Mouse (Mus musculus): ENCODE measurements around the gene Chd5. TPM values are rescaled to one million over a fixed set of nuclear protein-coding genes. Genes with fewer than 3 reads are reported as not detected.

The Chd5 gene
- polyA plus RNA-seq, 1 experiment from 2014 or later = 53.7 TPM

DNA sequence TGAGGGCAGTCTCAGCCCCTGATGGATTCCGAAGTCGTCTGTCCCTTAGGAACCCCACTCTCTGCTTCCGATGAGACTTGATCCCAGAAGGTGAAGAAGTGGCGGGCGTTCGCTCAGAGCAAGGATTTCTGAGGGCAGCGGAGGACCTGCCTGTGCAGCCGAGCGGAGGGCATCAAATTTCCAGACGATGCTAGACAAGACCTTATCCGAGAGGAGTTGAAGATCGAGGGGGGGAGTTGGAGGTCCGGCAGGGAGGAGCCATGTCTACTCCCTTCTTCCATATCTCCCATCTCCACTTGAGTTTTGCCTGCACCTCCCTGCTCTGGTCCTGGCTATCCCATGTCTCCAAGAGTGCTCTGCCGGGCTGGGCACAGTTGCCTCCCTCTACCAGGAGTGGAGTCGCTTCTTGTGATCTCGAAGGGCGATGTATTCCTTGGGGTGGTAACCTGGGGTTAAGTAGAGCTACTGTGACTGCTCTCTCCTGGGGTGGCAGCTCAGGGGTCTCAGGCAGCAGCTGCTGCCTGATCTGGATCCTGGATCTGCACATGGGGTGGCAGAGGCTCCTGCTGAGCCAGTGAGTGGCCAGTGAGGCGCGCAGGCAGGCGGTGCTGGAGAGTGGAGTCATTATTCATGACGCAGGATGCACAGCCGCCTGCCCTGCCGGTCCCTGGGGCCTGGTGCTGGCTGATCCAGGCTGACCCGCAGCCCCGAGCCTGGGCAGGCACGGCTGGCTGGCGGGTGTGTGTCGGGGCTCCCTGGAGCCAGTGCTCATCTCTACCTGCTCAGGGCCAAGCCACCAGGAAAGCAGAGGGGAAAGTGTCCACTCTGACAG, 80.0 kb downstream of the Chd5 start:
- H3K36me3 ChIP-seq = no peaks in the 10 kb centered on the region
- H3K4me1 ChIP-seq = peaks cover 7% of the 10 kb centered on the region; the same call in 1 of the 2 replicates
- no peak; the same call in 1 of the 2 replicates for ATAC-seq (ENCODE audit: low FRiP score)
- no peak overlapping the region for H3K27ac ChIP-seq (replicated peaks)
- no peak overlapping the region for H3K4me3 ChIP-seq (replicated peaks)
- H3K9ac ChIP-seq (replicated peaks) = no peak overlapping the region
- H3K9me3 ChIP-seq (replicated peaks) = no peaks in the 10 kb centered on the region
- H3K27me3 ChIP-seq (replicated peaks) = no peaks in the 10 kb centered on the region
- no peak overlapping the region for H3K4me2 ChIP-seq
- WGBS = 44% methylated on average over 28 of the region's 28 CpGs

DNA sequence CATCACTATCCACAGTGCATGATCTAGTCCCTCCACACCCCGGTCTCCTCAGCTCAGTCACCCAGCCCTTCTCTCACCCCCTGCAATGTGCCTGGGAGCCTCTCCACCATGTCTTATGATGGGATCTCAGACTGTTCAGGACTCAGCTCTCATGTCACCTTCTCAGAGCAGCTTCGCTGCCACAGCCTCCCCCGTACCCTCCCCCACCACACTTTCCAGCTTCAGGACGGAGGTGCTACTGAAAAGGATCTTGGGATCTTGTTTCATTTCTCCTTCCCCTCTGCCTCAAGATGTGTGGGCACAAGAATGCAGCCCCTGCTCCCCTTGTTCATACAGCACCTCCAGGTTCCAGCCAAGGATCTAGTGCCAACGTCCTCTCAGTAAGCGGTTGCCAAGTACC, 85.1 kb downstream of the Chd5 start:
- Histone ChIP-seq H3K27ac (replicated peaks) (no peak overlapping the region), H3K9me3 (replicated peaks) (no peaks in the 10 kb centered on the region), H3K4me2 (no peak overlapping the region), H3K27me3 (replicated peaks) (no peaks in the 10 kb centered on the region), H3K4me1 (peaks cover 10% of the 10 kb centered on the region; the same call in 1 of the 2 replicates), H3K36me3 (no peaks in the 10 kb centered on the region), H3K4me3 (replicated peaks) (no peak overlapping the region), H3K9ac (replicated peaks) (no peak overlapping the region)
- WGBS = 96% methylated on average over 6 of the region's 6 CpGs
- no peak for ATAC-seq (ENCODE audit: low FRiP score)

DNA sequence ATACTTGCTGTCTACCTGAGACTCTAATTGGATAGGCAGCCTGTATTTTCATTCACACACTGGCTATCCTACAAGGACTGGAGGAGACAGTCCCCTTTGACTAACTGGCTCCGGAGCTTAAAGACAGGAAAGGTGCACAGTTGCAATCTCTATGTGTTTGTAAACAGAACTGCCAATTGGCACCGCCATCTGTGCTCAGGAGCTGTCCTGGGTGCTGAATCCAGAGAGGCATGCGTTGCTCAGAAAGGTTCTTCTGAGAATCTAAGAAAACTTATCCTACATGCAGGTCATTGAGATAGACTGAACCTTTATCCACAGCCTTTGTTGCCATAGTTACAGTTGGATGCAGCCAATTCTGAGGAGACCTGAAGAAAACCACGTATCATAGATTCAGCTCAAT, 85.9 kb downstream of the Chd5 start:
- Histone ChIP-seq H3K36me3 (no peaks in the 10 kb centered on the region), H3K27me3 (replicated peaks) (no peaks in the 10 kb centered on the region), H3K4me1 (peaks cover 9% of the 10 kb centered on the region; the same call in 1 of the 2 replicates), H3K4me2 (no peak overlapping the region), H3K4me3 (replicated peaks) (no peak overlapping the region), H3K27ac (replicated peaks) (no peak overlapping the region), H3K9me3 (replicated peaks) (no peaks in the 10 kb centered on the region), H3K9ac (replicated peaks) (no peak overlapping the region)
- WGBS = 45% methylated on average over 4 of the region's 4 CpGs
- no peak for ATAC-seq (ENCODE audit: low FRiP score)

DNA sequence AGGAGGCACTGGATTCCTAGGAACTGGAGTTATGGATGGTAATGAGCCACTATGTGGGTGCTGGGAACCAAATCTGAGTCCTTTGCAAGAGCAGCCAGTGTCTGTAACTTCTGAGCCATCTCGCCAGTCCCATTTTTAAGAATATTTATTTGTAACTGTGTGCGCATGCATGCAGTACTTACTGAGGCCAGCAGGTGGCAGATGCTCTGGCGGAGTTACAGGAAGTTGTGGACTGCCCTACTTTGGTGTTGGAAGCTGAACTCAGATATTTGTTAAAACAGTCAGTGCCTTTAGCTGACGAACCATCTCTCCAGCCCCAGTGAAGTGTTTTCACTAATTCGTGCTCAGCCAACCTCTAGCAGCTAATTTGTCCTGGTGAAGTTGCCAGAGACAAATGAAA, 86.5 kb downstream of the Chd5 start:
- 76% methylated on average over 5 of the region's 5 CpGs for WGBS
- H3K9ac ChIP-seq (replicated peaks) = no peak overlapping the region
- no peaks in the 10 kb centered on the region for H3K36me3 ChIP-seq
- no peaks in the 10 kb centered on the region for H3K9me3 ChIP-seq (replicated peaks)
- peaks cover 9% of the 10 kb centered on the region; the same call in 1 of the 2 replicates for H3K4me1 ChIP-seq
- ATAC-seq (ENCODE audit: low FRiP score) = no peak
- no peaks in the 10 kb centered on the region for H3K27me3 ChIP-seq (replicated peaks)
- no peak overlapping the region for H3K27ac ChIP-seq (replicated peaks)
- no peak overlapping the region for H3K4me2 ChIP-seq
- no peak overlapping the region for H3K4me3 ChIP-seq (replicated peaks)

GRCm38 (mm10) chr4:152428259-152428658, 89.8 kb downstream of the Chd5 start:
- Histone ChIP-seq H3K27ac (replicated peaks) (0 out of 2 replicates have a peak overlapping the region, but pooled peaks have one; percentile 13), H3K4me3 (replicated peaks) (no peak overlapping the region), H3K4me2 (no peak overlapping the region), H3K36me3 (no peaks in the 10 kb centered on the region), H3K9me3 (replicated peaks) (no peaks in the 10 kb centered on the region), H3K27me3 (replicated peaks) (no peaks in the 10 kb centered on the region; the same call in 1 of the 2 replicates), H3K9ac (replicated peaks) (0 out of 2 replicates have a peak overlapping the region, but pooled peaks have one; percentile 5), H3K4me1 (peaks cover 9% of the 10 kb centered on the region; the same call in 1 of the 2 replicates)
- WGBS = 60% methylated on average over 8 of the region's 8 CpGs
- no peak for ATAC-seq (ENCODE audit: low FRiP score)

- WGBS = 61% methylated on average over 5 of the region's 5 CpGs
- no peak overlapping the region for H3K4me3 ChIP-seq (replicated peaks)
- no peak overlapping the region for H3K4me2 ChIP-seq
- H3K27ac ChIP-seq (replicated peaks) = no peak overlapping the region
- no peaks in the 10 kb centered on the region for H3K36me3 ChIP-seq
- no peak overlapping the region for H3K9ac ChIP-seq (replicated peaks)
- no peak for ATAC-seq (ENCODE audit: low FRiP score)
- H3K4me1 ChIP-seq = peaks cover 18% of the 10 kb centered on the region
- H3K9me3 ChIP-seq (replicated peaks) = no peaks in the 10 kb centered on the region
- H3K27me3 ChIP-seq (replicated peaks) = no peaks in the 10 kb centered on the region; the same call in 1 of the 2 replicates
Measured at GRCm38 (mm10) chr4:152432308-152432707, 93.9 kb downstream of the Chd5 start.

DNA sequence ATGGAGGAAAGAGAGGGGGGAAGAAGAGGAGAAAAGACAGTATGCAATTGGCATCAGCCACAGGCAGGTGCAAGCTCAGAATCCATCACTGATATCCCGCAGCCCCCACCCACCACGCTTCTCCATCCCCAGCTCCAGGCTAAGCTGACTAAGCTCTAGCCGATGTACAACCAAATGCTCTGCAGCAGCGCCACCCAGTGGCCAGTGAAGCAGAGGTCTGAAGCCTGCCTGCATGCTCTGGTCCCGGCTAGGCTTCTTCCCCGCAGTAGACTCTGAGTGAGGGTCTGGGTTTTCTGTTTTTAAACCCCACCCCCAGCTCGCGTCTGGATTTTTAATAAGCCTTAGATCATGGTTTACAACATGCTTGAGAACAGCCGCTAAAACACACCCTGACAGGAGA, 96.4 kb downstream of the Chd5 start:
- Histone ChIP-seq H3K9me3 (replicated peaks) (no peaks in the 10 kb centered on the region), H3K27me3 (replicated peaks) (no peaks in the 10 kb centered on the region; the same call in 1 of the 2 replicates), H3K27ac (replicated peaks) (peak overlapping the region; percentile 37; the same call in 1 of the 2 replicates), H3K9ac (replicated peaks) (peak overlapping the region; percentile 40), H3K4me1 (peaks cover 9% of the 10 kb centered on the region), H3K4me2 (peak overlapping the region; percentile 59), H3K36me3 (no peaks in the 10 kb centered on the region), H3K4me3 (replicated peaks) (peak overlapping the region; percentile 29)
- WGBS = 1% methylated on average over 9 of the region's 9 CpGs
- peak; percentile 94 for ATAC-seq (ENCODE audit: low FRiP score)

DNA sequence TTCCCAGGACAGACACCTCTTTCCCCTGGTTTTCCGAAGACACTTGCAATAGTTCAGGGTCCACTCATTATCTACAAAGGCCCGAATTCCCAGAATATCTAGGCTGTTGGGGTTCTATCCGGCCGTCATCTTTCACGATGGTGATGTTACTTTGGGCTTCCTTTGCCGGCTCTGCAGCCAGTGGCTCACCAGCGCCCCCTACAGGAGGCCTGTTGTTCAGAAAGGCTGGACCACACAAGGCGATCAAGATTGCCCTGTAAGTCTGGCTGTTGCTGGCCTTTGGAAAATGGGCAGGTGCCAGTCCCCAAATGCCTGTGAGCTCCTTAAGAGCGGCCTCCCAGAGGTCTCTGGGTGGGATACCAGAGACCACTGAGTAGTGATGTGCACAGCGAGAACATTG, 96.8 kb downstream of the Chd5 start:
- H3K9me3 ChIP-seq (replicated peaks) = no peaks in the 10 kb centered on the region
- 11% methylated on average over 10 of the region's 10 CpGs for WGBS
- peak overlapping the region; percentile 37; the same call in 1 of the 2 replicates for H3K27ac ChIP-seq (replicated peaks)
- peak overlapping the region; percentile 40 for H3K9ac ChIP-seq (replicated peaks)
- H3K27me3 ChIP-seq (replicated peaks) = no peaks in the 10 kb centered on the region; the same call in 1 of the 2 replicates
- peak overlapping the region; percentile 29 for H3K4me3 ChIP-seq (replicated peaks)
- peak overlapping the region; percentile 59 for H3K4me2 ChIP-seq
- H3K4me1 ChIP-seq = peaks cover 9% of the 10 kb centered on the region
- peak; percentile 81; the same call in 1 of the 2 replicates for ATAC-seq (ENCODE audit: low FRiP score)
- no peaks in the 10 kb centered on the region for H3K36me3 ChIP-seq

Other genes with a start within 250 kb of the Chd5 start
- gene Tnfrsf25, start 222.7 kb upstream of the Chd5 start, polyA plus RNA-seq (2015; fragmentation: Nextera tagmentation; extraction: Ambion mirVana) = 1.2 and 2.4 TPM in 2 replicates
- 0.31 and 3.3 TPM in 2 replicates for gene Espn, start 186.3 kb upstream of the Chd5 start, polyA plus RNA-seq (2015; fragmentation: Nextera tagmentation; extraction: Ambion mirVana)
- not detected in 2 replicates for gene Hes2, start 179.8 kb upstream of the Chd5 start, polyA plus RNA-seq (2015; fragmentation: Nextera tagmentation; extraction: Ambion mirVana)
- 402 and 456 TPM in 2 replicates for gene Acot7, start 160.5 kb upstream of the Chd5 start, polyA plus RNA-seq (2015; fragmentation: Nextera tagmentation; extraction: Ambion mirVana)
- 17.7 and 20.8 TPM in 2 replicates for gene Gpr153, start 64.4 kb upstream of the Chd5 start, polyA plus RNA-seq (2015; fragmentation: Nextera tagmentation; extraction: Ambion mirVana)
- gene Hes3, start 47.0 kb upstream of the Chd5 start, polyA plus RNA-seq (2015; fragmentation: Nextera tagmentation; extraction: Ambion mirVana) = 0.19 and 0.29 TPM in 2 replicates
- gene Icmt, start 41.4 kb upstream of the Chd5 start, polyA plus RNA-seq (2015; fragmentation: Nextera tagmentation; extraction: Ambion mirVana) = 20.0 and 21.1 TPM in 2 replicates
- gene Rnf207, start 19.7 kb upstream of the Chd5 start, polyA plus RNA-seq (2015; fragmentation: Nextera tagmentation; extraction: Ambion mirVana) = 7.8 and 12.4 TPM in 2 replicates
- 148 and 190 TPM in 2 replicates for gene Rpl22, start 12.9 kb upstream of the Chd5 start, polyA plus RNA-seq (2015; fragmentation: Nextera tagmentation; extraction: Ambion mirVana)
- gene Nphp4, start 138.1 kb downstream of the Chd5 start, polyA plus RNA-seq (2015; fragmentation: Nextera tagmentation; extraction: Ambion mirVana) = 4.9 and 5.4 TPM in 2 replicates
- 37.1 and 50.5 TPM in 2 replicates for gene Kcnab2, start 139.2 kb downstream of the Chd5 start, polyA plus RNA-seq (2015; fragmentation: Nextera tagmentation; extraction: Ambion mirVana)

All from neural tube, embryonic 15.5 days (tissue).